In genomic region chr1:130663576-130663975, GRCm38 (mm10) we compare ENCODE assay signal across 13 mouse cellular contexts. TPM values are rescaled to one million over a fixed set of nuclear protein-coding genes. Genes with fewer than 3 reads are reported as not detected.
"Had no signal": no experiment of that assay in that cellular context is flagged by ENCODE, and none has a peak within 500 bp of the region (broad histone marks: within the 10 kb centered on the region; RNA-seq: fewer than 3 reads in every experiment).

No protein-coding gene starts in this region.

RNA-seq across cellular contexts. Expression of gene C4bp, which starts 2.1 kb away (rescaled TPM):
- total RNA-seq: neutrophil, adult 5-6 weeks had no signal
- polyA plus RNA-seq: neural tube, embryonic 13.5 days; neural tube, embryonic 14.5 days; neural tube, embryonic 15.5 days; spleen, adult 2 months; testis, adult 2 months; urinary bladder, adult 2 months had no signal

RNA-seq across cellular contexts. Expression of gene Zp3r, which starts 34.2 kb away (rescaled TPM):
- total RNA-seq: neutrophil, adult 5-6 weeks had no signal
- polyA plus RNA-seq: neural tube, embryonic 13.5 days; neural tube, embryonic 14.5 days; neural tube, embryonic 15.5 days; small intestine, adult 2 months; spleen, adult 2 months; thymus, adult 2 months; thymus, postnatal 0 days had no signal

RNA-seq across cellular contexts. Expression of gene Gm29427, which starts 52.0 kb away (rescaled TPM):
- total RNA-seq: neutrophil, adult 5-6 weeks had no signal
- polyA plus RNA-seq: neural tube, embryonic 13.5 days; neural tube, embryonic 14.5 days; neural tube, embryonic 15.5 days; small intestine, adult 2 months; spleen, adult 2 months; stomach, embryonic 14.5 days; stomach, embryonic 15.5 days; stomach, postnatal 0 days; thymus, postnatal 0 days had no signal
